Mouse (Mus musculus) forebrain, embryonic 15.5 days (tissue): ENCODE measurements around the gene Fshr. TPM values are rescaled to one million over a fixed set of nuclear protein-coding genes. Genes with fewer than 3 reads are reported as not detected.

Experiments used
- ATAC-seq: fragments of 200-750 bp; cut with Nextera tagmentation; replicated peaks from 2 replicates; pipeline ENCODE4 v1.8.0; 2017; ENCODE audit warnings: mild to moderate bottlenecking, moderate TSS enrichment, moderate library complexity
- H3K27ac ChIP-seq: fragments of 300-500 bp; sonication (generic); replicated peaks from 2 replicates; pipeline ENCODE4 v1.5.1; 2015; ENCODE audit warnings: mild to moderate bottlenecking, inconsistent platforms
- H3K27me3 ChIP-seq: fragments of 300-500 bp; sonication (generic); 2 replicates; pipeline ENCODE4 v1.6.1; 2015; ENCODE audit warnings: inconsistent platforms
- H3K36me3 ChIP-seq: fragments of 300-500 bp; sonication (generic); 2 replicates; pipeline ENCODE4 v1.6.1; 2015; ENCODE audit warnings: mild to moderate bottlenecking, inconsistent platforms
- H3K4me1 ChIP-seq: fragments of 300-500 bp; sonication (generic); 2 replicates; pipeline ENCODE4 v1.6.1; 2015; ENCODE audit warnings: inconsistent platforms
- H3K4me2 ChIP-seq: fragments of 300-500 bp; sonication (generic); replicated peaks from 2 replicates; pipeline ENCODE4 v1.6.1; 2015; ENCODE audit warnings: mild to moderate bottlenecking, inconsistent platforms
- H3K4me3 ChIP-seq: fragments of 300-500 bp; sonication (generic); 2 replicates; pipeline ENCODE4 v1.5.1; 2015; ENCODE audit warnings: mild to moderate bottlenecking, inconsistent platforms
- H3K9ac ChIP-seq: fragments of 300-500 bp; sonication (generic); replicated peaks from 2 replicates; pipeline ENCODE4 v1.6.1; 2015; ENCODE audit warnings: mild to moderate bottlenecking, inconsistent platforms
- H3K9me3 ChIP-seq: fragments of 300-500 bp; sonication (generic); 2 replicates; pipeline ENCODE4 v1.6.1; 2016; ENCODE audit warnings: inconsistent platforms
- WGBS: fragments of 180-500 bp; shearing (Covaris S2); methylation state at CpG from one replicate; pipeline ENCODE4 v1.1.7; 2015; ENCODE audit warnings: mixed read lengths; 5-methylcytosine and 5-hydroxymethylcytosine counted together
- polyA plus RNA-seq: library from polyadenylated mRNA; unstranded; fragments of >200 nt; fragmentation: Nextera tagmentation; extraction: Ambion mirVana; gene quantifications from 2 replicates; pipeline ENCODE4 v1.2.1, GENCODE M21; 2015

Fshr gene
- polyA plus RNA-seq, 1 experiment from 2014 or later = not detected

DNA sequence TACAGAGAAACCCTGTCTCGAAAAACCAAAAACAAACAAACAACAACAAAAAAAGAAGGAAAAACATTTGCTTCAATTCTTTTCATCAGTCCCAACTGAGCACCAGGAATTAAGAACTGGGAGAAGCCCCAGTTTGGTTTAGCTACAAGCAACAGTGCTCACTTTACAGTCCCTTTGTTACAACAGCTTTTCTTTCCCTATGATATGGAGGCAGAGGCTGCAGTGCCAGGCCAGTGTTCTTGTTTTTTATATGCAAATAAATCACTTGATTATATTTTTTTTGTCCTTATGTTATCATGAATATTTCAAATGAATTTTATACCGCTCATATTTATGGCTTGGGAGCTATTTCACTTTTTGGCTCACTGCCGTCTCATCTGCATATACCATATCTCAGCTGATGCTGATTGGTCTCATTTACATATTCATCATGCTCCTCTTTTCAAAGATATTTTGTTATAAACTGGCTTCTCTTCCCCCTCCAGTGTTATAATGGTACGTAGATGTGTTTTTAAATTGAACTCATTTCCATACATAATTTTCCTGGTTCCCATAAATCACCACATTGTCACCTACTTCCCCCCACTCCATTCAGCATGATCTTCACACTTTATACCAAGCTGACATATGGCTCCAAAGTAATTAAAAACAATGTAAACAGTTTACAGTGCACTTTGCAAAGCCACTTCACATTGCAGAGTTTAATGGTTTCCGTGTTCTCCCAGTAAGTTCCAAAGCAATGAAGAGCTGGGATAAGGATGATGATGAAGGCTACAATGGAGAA lies 110.6 kb downstream of the Fshr start:
- no peak overlapping the region for H3K9ac ChIP-seq
- H3K36me3 ChIP-seq = no peaks in the 10 kb centered on the region
- ATAC-seq = peak; percentile 91
- no peak overlapping the region for H3K4me2 ChIP-seq
- peak overlapping the region; percentile 54 for H3K27ac ChIP-seq
- H3K4me3 ChIP-seq = no peak overlapping the region
- WGBS = 53% methylated on average over 5 of the region's 5 CpGs
- H3K27me3 ChIP-seq = no peaks in the 10 kb centered on the region
- no peaks in the 10 kb centered on the region for H3K4me1 ChIP-seq
- H3K9me3 ChIP-seq = no peaks in the 10 kb centered on the region

DNA sequence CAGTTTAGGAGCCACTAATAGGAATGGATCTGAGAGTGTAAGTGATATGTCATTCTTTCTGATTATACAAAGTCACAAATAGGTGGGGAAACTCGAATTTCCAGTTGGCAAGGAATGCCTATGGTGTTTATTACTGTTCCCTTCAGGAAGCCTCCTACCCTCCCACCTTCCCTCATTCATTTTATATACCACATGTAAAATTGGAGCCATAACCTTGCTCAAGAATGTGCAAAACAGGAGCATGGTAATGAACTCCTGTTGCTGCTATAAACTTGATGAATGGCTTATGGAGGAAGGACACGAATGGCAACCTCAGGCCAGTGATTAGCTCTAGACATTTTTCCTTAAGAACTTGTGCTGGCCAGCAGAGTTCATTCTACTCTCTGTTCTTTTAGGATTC lies 117.6 kb downstream of the Fshr start:
- Histone ChIP-seq H3K4me3 (no peak overlapping the region), H3K4me1 (0 out of 2 replicates have a peak, but pooled peaks cover 3% of the 10 kb centered on the region), H3K27me3 (no peaks in the 10 kb centered on the region), H3K9me3 (no peaks in the 10 kb centered on the region), H3K9ac (no peak overlapping the region), H3K27ac (no peak overlapping the region), H3K4me2 (no peak overlapping the region), H3K36me3 (no peaks in the 10 kb centered on the region)
- WGBS = 58% methylated on average over 2 of the region's 2 CpGs
- ATAC-seq = no peak

DNA sequence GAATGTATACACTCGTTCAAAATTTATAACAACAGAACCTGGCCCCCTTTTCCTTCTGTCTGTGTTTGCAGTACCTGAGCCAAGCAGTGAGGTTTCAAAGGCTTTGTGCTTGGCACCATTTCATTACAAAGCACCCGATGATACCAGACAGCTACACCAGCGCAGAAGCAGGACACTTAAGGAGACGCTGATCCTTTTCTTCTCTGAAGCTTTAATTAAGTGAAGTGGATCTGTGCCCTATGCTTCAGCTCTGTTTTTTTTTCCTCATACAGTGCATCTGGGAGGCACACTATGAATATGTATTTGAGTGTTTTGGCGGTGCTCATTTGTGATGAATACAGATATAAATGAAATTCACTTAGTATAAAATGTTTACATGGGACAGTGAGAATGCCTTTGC lies 120.8 kb downstream of the Fshr start:
- Histone ChIP-seq H3K27ac (peak overlapping the region; percentile 50), H3K4me2 (no peak overlapping the region), H3K9ac (no peak overlapping the region), H3K4me1 (0 out of 2 replicates have a peak, but pooled peaks cover 3% of the 10 kb centered on the region), H3K36me3 (no peaks in the 10 kb centered on the region), H3K4me3 (no peak overlapping the region), H3K9me3 (no peaks in the 10 kb centered on the region), H3K27me3 (no peaks in the 10 kb centered on the region)
- peak; percentile 61 for ATAC-seq
- WGBS = 54% methylated on average over 5 of the region's 5 CpGs

DNA sequence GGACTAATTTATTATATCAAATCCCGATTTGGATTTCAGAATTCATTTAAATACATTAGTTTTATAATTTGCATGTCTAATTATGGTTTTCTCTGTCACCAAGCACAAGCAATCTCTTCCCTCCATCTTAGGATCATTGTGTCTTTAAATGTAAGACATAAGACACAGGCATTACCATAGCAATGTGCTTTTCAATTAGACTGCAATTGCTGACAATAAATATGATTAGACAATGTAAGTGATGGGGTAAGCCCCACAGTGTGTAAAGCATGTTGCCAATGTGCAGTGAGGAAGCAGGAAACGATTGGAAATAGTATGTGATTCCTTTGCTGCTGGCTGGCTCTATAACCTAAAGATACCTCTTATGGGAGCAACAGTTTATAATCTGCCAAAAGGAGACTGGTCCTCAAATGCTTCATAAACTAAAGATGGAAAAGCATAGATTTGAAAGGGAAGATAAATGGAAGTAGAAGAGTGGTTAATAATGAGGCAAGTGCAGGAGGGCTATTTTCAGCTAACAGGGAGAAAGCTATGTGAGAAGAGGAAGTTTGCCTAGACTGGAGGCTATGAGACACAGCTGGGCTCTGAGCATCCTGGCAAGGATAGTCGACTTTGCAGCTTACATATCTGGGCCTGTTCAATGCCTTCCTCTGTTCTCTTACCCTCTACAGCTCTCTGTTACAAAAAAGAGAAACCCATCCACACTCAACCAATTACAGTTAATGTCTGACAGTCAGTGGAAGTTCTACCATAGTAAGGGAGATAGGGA lies 136.0 kb downstream of the Fshr start:
- Histone ChIP-seq H3K4me2 (no peak overlapping the region), H3K36me3 (no peaks in the 10 kb centered on the region), H3K9ac (no peak overlapping the region), H3K4me3 (no peak overlapping the region), H3K27me3 (no peaks in the 10 kb centered on the region), H3K9me3 (no peaks in the 10 kb centered on the region), H3K27ac (no peak overlapping the region; the same call in 1 of the 2 replicates), H3K4me1 (0 out of 2 replicates have a peak, but pooled peaks cover 3% of the 10 kb centered on the region)
- ATAC-seq = 0 out of 2 replicates have a peak, but pooled peaks have one; percentile 38
- WGBS = 62% methylated on average over 3 of the region's 3 CpGs

DNA sequence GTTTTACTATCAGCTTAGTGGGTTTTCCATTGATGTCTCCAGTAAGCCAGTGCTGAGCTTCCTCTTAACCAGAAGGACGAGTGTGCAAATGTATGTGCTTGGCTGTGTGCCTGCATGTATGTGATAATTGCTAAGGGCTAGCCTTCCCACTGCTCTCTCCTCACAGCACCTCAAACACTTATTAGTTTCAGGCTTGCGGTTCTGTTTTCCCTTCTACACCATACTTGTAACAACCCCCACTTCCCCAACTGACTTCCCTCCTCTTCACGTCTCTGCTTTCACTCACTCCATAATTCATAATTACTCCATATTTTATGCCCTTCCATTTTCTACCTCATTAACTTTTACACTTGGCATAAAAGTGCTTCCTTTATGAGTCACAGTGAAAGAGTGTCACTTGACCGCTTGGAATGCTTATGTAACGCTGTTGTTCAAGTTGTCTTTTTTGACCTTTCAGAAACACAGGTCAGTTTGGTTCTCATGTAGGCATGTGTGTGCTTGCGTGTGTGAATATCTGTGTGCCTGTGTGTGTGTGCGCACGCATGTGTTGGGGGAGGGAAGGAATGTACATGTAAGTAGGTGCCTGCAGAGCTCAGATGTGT lies 138.0 kb downstream of the Fshr start:
- 86% methylated on average over 8 of the region's 8 CpGs for whole genome bisulfite sequencing
- no peaks in the 10 kb centered on the region for H3K27me3 ChIP-seq
- no peaks in the 10 kb centered on the region for H3K9me3 ChIP-seq
- no peaks in the 10 kb centered on the region for H3K36me3 ChIP-seq
- no peak overlapping the region for H3K4me3 ChIP-seq
- H3K4me1 ChIP-seq = 0 out of 2 replicates have a peak, but pooled peaks cover 3% of the 10 kb centered on the region
- H3K9ac ChIP-seq = no peak overlapping the region
- no peak overlapping the region for H3K27ac ChIP-seq
- ATAC-seq = no peak
- H3K4me2 ChIP-seq = no peak overlapping the region

DNA sequence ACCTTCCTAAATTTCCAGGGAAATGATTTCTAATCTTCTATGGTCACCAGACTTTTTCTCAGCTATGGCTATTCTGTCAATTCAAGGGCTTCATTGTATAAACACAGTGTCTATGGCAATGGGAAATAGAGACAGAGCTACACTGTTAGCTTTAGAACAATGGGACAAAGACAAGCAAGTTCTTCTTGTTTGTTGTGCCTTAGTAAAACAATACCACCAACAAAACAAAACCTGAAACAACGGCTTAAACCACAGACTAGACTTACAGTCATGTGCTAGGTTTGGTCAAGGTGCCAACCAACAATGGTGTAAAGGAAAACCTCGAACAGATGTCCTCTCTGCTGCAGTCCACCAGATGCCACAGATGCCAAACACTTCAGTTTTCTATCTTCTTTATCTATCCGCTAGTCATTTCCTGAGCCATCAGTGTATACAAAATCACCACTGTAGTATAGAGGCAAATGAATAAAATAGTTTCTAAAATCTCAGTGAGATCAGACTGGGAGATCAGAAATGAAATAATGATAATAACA lies 149.4 kb downstream of the Fshr start:
- 84% methylated on average over 3 of the region's 3 CpGs for WGBS
- H3K4me3 ChIP-seq = no peak overlapping the region
- H3K9me3 ChIP-seq = no peaks in the 10 kb centered on the region
- H3K9ac ChIP-seq = no peak overlapping the region
- no peaks in the 10 kb centered on the region for H3K27me3 ChIP-seq
- H3K4me1 ChIP-seq = no peaks in the 10 kb centered on the region
- H3K27ac ChIP-seq = no peak overlapping the region
- no peak for ATAC-seq
- no peak overlapping the region for H3K4me2 ChIP-seq
- no peaks in the 10 kb centered on the region for H3K36me3 ChIP-seq

DNA sequence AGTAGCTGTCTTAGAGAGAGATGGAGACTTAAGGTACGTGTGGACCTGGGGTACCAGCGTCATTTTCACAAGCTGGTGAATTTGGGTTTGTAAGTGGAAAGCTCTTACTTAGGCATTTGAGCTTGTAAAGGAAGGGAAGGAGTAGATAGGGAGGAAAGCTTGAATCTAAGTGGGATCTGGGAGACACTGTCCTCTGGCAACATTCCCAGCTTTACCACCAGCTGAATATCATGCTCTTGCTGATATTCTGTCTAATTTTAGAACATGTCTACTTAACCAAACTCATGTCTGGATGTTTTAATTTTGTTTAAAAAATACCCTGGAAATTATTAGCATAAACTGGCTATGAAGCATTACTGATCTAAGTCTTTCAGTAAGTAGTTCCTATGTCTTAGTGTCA lies 151.4 kb downstream of the Fshr start:
- ATAC-seq = no peak
- H3K4me3 ChIP-seq = no peak overlapping the region
- no peak overlapping the region for H3K9ac ChIP-seq
- H3K4me1 ChIP-seq = no peaks in the 10 kb centered on the region
- no peaks in the 10 kb centered on the region for H3K27me3 ChIP-seq
- H3K4me2 ChIP-seq = no peak overlapping the region
- H3K27ac ChIP-seq = no peak overlapping the region
- WGBS = 93% methylated on average over 2 of the region's 2 CpGs
- no peaks in the 10 kb centered on the region for H3K36me3 ChIP-seq
- no peaks in the 10 kb centered on the region for H3K9me3 ChIP-seq

DNA sequence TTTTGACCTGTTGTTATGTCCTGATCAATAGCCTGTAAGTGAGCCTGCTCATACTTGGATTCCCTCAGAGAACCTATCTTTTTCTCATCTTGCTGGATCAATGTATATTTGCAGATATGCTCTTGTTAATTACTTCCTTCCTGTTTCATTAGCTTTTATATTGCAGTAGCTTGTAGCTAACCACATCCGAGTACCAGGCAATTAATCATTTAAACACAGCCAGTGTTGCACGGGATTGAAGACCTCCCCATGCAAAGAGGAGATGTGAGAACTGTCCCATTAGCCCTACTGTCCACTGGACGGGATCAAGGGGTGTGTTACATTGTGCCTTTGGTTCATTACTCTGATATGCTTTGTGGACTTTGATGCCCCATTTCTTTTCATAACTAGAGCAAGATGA lies 154.5 kb downstream of the Fshr start:
- Histone ChIP-seq H3K27ac (no peak overlapping the region), H3K4me1 (no peaks in the 10 kb centered on the region), H3K36me3 (no peaks in the 10 kb centered on the region), H3K9ac (no peak overlapping the region), H3K4me3 (no peak overlapping the region), H3K9me3 (no peaks in the 10 kb centered on the region), H3K27me3 (no peaks in the 10 kb centered on the region), H3K4me2 (no peak overlapping the region)
- ATAC-seq = no peak
- 75% methylated on average over 3 of the region's 3 CpGs for WGBS

DNA sequence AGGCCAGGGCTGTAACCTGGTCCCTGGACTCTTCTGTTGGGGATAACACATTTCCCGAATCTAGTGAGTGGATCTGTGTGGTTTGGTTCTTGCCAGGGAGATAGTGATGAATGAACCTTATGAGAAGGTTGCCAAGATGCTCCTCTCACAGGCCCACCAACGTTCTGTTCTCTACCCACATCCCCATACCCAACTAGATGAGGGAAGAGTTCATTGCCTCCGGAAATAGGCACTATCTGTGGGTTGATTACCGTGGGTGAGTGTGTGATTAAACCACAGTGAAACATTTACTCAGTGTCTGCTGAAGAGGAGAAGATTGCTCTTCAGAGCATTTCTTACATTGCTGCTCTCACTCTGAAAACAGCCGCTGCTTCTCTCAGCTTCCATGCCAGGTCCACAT lies 163.8 kb downstream of the Fshr start:
- WGBS = 88% methylated on average over 5 of the region's 5 CpGs

DNA sequence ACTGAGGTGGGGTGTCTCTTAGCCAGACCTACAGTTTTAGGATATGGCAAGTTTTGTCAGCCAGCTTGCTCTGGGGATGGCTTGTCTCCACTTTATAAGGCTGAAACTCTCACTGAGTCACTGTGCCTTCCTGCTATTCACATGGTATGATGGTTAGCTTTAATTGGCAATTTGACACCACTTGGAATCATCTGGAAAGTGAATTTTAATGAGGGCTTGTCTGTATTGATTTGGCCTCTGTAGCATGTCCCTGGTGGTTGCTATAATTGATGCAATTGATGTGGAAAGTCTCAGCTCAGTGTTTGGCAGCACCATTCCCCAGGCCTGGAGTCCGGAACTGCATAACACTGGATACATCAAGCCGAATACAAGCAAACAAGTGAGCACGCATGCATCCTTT lies 164.4 kb downstream of the Fshr start:
- Histone ChIP-seq H3K27ac (no peak overlapping the region), H3K9ac (no peak overlapping the region), H3K4me3 (no peak overlapping the region), H3K36me3 (no peaks in the 10 kb centered on the region), H3K4me2 (no peak overlapping the region), H3K9me3 (no peaks in the 10 kb centered on the region), H3K27me3 (no peaks in the 10 kb centered on the region), H3K4me1 (no peaks in the 10 kb centered on the region)
- 80% methylated on average over 3 of the region's 3 CpGs for WGBS
- ATAC-seq = no peak

More for the DNA sequence above, 163.8 kb downstream of the Fshr start:
- H3K27ac ChIP-seq = no peak overlapping the region
- H3K4me2 ChIP-seq = no peak overlapping the region
- H3K4me1 ChIP-seq = no peaks in the 10 kb centered on the region
- H3K27me3 ChIP-seq = no peaks in the 10 kb centered on the region
- H3K4me3 ChIP-seq = no peak overlapping the region
- H3K9ac ChIP-seq = no peak overlapping the region
- no peak for ATAC-seq
- no peaks in the 10 kb centered on the region for H3K9me3 ChIP-seq
- H3K36me3 ChIP-seq = no peaks in the 10 kb centered on the region

DNA sequence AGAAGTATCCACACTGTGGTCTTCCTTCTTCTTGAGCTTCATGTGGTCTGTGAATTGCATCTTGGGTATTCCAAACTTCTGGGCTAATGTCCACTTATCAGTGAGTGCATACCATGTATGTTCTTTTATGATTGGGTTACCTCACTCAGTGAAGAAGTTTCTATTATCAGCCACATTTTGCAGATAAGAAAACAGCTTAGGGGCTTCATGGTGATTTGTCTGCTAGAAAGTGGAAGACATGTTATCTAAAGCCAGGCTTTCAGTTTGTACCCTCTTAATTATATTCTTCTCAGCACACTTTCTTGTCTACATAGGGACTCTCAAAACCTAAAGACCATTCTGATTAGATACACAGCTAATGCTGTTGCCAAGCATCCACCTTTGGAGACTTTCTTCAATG lies 165.8 kb downstream of the Fshr start:
- H3K4me3 ChIP-seq = no peak overlapping the region
- H3K27ac ChIP-seq = no peak overlapping the region
- ATAC-seq = no peak
- H3K9ac ChIP-seq = no peak overlapping the region
- no peaks in the 10 kb centered on the region for H3K36me3 ChIP-seq
- H3K9me3 ChIP-seq = no peaks in the 10 kb centered on the region
- no peaks in the 10 kb centered on the region for H3K4me1 ChIP-seq
- no peaks in the 10 kb centered on the region for H3K27me3 ChIP-seq
- no peak overlapping the region for H3K4me2 ChIP-seq

DNA sequence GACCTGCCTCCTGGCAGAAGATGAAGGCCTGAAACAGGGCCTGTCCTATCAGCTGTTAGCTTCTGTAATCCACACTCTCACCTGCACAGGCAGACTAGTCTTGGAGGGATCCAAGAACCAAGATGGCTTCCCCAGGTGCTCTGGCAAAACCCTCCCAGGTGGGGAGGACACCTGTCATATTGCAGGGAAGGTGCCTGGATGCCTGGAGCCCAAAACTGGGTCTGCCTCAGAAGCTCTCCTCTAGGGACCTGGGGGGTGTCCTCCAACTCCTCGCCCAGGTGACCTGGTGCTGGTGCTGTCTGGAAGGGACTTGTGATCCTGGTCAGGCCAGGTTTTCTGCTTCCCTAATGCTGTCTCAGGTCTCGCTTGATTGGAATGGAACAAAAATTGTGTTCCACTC lies 167.5 kb downstream of the Fshr start:
- no peak for ATAC-seq
- Histone ChIP-seq H3K4me3 (no peak overlapping the region), H3K4me1 (no peaks in the 10 kb centered on the region), H3K27ac (no peak overlapping the region), H3K27me3 (no peaks in the 10 kb centered on the region), H3K9ac (no peak overlapping the region), H3K36me3 (no peaks in the 10 kb centered on the region), H3K4me2 (no peak overlapping the region), H3K9me3 (no peaks in the 10 kb centered on the region)
- WGBS = 84% methylated on average over 2 of the region's 2 CpGs
